Mouse (Mus musculus) liver, embryonic 15.5 days (tissue): ENCODE results near the gene Nynrin. TPM values are rescaled to one million over a fixed set of nuclear protein-coding genes. Genes with fewer than 3 reads are reported as not detected.

ENCODE experiments used
- ATAC-seq: fragments of 200-750 bp; cut with Nextera tagmentation; 2 replicates; pipeline ENCODE4 v1.8.0; 2017; ENCODE audit warnings: moderate number of reproducible peaks, mild to moderate bottlenecking, moderate library complexity; ENCODE audit not compliant: insufficient read depth
- H3K27ac ChIP-seq: fragments of 300-500 bp; sonication (generic); replicated peaks from 2 replicates; pipeline ENCODE4 v1.5.1; 2015; ENCODE audit warnings: mild to moderate bottlenecking, inconsistent platforms
- H3K27me3 ChIP-seq: fragments of 300-500 bp; sonication (generic); 2 replicates; pipeline ENCODE4 v1.6.1; 2015; ENCODE audit warnings: mild to moderate bottlenecking, inconsistent platforms
- H3K36me3 ChIP-seq: fragments of 300-500 bp; sonication (generic); replicated peaks from 2 replicates; pipeline ENCODE4 v1.6.1; 2015; ENCODE audit warnings: moderate library complexity, mild to moderate bottlenecking, inconsistent platforms
- H3K4me1 ChIP-seq: fragments of 300-500 bp; sonication (generic); replicated peaks from 2 replicates; pipeline ENCODE4 v1.6.1; 2015; ENCODE audit warnings: inconsistent platforms
- H3K4me2 ChIP-seq: fragments of 300-500 bp; sonication (generic); 2 replicates; pipeline ENCODE4 v1.6.1; 2015; ENCODE audit warnings: moderate library complexity, mild to moderate bottlenecking, inconsistent platforms
- H3K4me3 ChIP-seq: fragments of 300-500 bp; sonication (generic); replicated peaks from 2 replicates; pipeline ENCODE4 v1.5.1; 2015; ENCODE audit warnings: mild to moderate bottlenecking, inconsistent platforms
- H3K9ac ChIP-seq: fragments of 300-500 bp; sonication (generic); 2 replicates; pipeline ENCODE4 v1.6.1; 2015; ENCODE audit warnings: moderate library complexity, mild to moderate bottlenecking, inconsistent platforms
- H3K9me3 ChIP-seq: fragments of 300-500 bp; sonication (generic); replicated peaks from 2 replicates; pipeline ENCODE4 v1.6.1; 2016; ENCODE audit warnings: inconsistent platforms
- WGBS: fragments of 180-500 bp; shearing (Covaris S2); methylation state at CpG from one replicate; pipeline ENCODE4 v1.1.7; 2015; ENCODE audit warnings: mixed read lengths; ENCODE audit not compliant: insufficient replicate concordance; 5-methylcytosine and 5-hydroxymethylcytosine counted together
- polyA plus RNA-seq: library from polyadenylated mRNA; unstranded; fragments of >200 nt; fragmentation: Nextera tagmentation; extraction: Ambion mirVana; gene quantifications from 2 replicates; pipeline ENCODE4 v1.2.1, GENCODE M21; 2015

Nynrin gene
- polyA plus RNA-seq, 1 experiment from 2014 or later = 2.0 TPM

DNA sequence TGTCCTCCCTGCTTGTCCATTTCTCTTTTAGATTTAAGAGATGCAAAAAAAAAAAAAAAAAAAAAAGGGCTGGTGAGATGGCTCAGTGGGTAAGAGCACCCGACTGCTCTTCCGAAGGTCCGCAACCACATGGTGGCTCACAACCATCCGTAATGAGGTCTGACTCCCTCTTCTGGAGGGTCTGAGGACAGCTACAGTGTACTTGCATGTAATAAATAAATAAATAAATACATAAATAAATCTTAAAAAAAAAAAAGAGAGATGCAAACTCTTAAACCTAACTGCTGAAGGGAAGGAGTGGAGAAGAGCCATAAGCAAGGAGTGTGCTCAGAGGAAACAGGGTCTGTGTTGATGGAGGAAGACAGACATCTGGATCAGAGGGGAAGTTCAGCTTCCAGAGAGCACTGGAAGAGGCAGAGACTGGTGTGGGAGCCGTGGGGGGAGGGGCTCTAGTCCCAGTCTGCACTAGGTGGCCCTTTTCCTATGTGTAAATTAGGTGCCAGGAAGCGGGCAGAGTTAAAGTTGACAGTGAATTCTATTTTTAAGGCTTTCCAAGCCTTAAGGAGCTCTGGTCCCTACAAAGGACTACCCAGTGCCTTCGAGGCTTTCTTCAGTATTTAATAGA is 24.6 kb downstream of the Nynrin start:
- H3K27me3 ChIP-seq = peaks cover 24% of the 10 kb centered on the region; the same call in 1 of the 2 replicates
- no peak overlapping the region for H3K4me2 ChIP-seq
- H3K9ac ChIP-seq = no peak overlapping the region
- no peak overlapping the region for H3K27ac ChIP-seq
- H3K36me3 ChIP-seq = no peaks in the 10 kb centered on the region
- no peak for ATAC-seq
- 16% methylated on average over 7 of the region's 7 CpGs for WGBS
- no peak overlapping the region for H3K4me3 ChIP-seq
- peaks cover 36% of the 10 kb centered on the region for H3K4me1 ChIP-seq
- H3K9me3 ChIP-seq = no peaks in the 10 kb centered on the region

- WGBS = 18% methylated on average over 1 of the region's 1 CpGs
- Histone ChIP-seq H3K27me3 (peaks cover 24% of the 10 kb centered on the region; the same call in 1 of the 2 replicates), H3K9ac (no peak overlapping the region), H3K9me3 (no peaks in the 10 kb centered on the region), H3K36me3 (no peaks in the 10 kb centered on the region), H3K4me1 (peaks cover 38% of the 10 kb centered on the region), H3K4me2 (no peak overlapping the region), H3K27ac (no peak overlapping the region), H3K4me3 (no peak overlapping the region)
- ATAC-seq = no peak
Observed at GRCm38 (mm10) chr14:55879623-55880022, 25.8 kb downstream of the Nynrin start.

GRCm38 (mm10) chr14:55880982-55881381 is 27.2 kb downstream of the Nynrin start:
- no peak overlapping the region for H3K9ac ChIP-seq
- peaks cover 47% of the 10 kb centered on the region for H3K4me1 ChIP-seq
- 45% methylated on average over 8 of the region's 8 CpGs for WGBS
- H3K4me3 ChIP-seq = no peak overlapping the region
- H3K4me2 ChIP-seq = no peak overlapping the region
- no peak for ATAC-seq
- H3K36me3 ChIP-seq = peaks cover under 1% of the 10 kb centered on the region; the same call in 1 of the 2 replicates
- peaks cover 16% of the 10 kb centered on the region; the same call in 1 of the 2 replicates for H3K27me3 ChIP-seq
- no peak overlapping the region for H3K27ac ChIP-seq
- H3K9me3 ChIP-seq = no peaks in the 10 kb centered on the region

- Histone ChIP-seq H3K9ac (no peak overlapping the region), H3K4me3 (no peak overlapping the region), H3K36me3 (peaks cover 13% of the 10 kb centered on the region), H3K27me3 (peaks cover 14% of the 10 kb centered on the region; the same call in 1 of the 2 replicates), H3K27ac (peak overlapping the region; percentile 75), H3K4me1 (peaks cover 60% of the 10 kb centered on the region), H3K9me3 (no peaks in the 10 kb centered on the region), H3K4me2 (peak overlapping the region; percentile 29)
- peak; percentile 57 for ATAC-seq
- 39% methylated on average over 6 of the region's 6 CpGs for WGBS
Observed at GRCm38 (mm10) chr14:55882171-55882641, 28.4 kb downstream of the Nynrin start.

DNA sequence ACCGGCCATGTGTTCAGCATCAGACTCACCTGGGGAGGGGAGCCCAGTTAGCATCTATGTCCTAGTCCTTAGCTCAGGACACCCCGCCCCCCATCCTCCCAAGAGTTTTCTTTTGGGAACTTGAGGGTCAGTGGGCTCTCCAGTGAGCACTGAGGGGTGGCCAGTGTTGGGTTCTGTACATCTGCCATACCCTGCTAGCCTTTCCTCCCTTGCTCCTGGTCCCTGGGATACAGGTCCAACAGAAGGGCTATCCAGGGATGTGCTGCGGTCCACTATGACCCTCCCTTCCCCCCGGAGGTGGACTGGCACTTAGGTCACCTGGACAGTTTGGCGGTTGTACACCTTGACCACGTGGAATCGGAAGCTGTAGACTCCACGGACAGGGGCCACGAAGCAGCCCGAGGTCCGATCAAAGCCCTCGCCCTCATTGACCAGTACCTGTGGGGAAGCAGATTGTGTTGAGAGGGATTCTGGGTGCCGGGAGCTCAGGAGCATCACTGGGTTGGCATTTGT is 29.4 kb downstream of the Nynrin start:
- Histone ChIP-seq H3K4me3 (no peak overlapping the region), H3K36me3 (peaks cover 23% of the 10 kb centered on the region), H3K27ac (peak overlapping the region; percentile 75), H3K9ac (no peak overlapping the region), H3K4me2 (no peak overlapping the region), H3K4me1 (peaks cover 54% of the 10 kb centered on the region), H3K9me3 (no peaks in the 10 kb centered on the region), H3K27me3 (0 out of 2 replicates have a peak, but pooled peaks cover 5% of the 10 kb centered on the region)
- 77% methylated on average over 13 of the region's 13 CpGs for WGBS
- ATAC-seq = no peak

DNA sequence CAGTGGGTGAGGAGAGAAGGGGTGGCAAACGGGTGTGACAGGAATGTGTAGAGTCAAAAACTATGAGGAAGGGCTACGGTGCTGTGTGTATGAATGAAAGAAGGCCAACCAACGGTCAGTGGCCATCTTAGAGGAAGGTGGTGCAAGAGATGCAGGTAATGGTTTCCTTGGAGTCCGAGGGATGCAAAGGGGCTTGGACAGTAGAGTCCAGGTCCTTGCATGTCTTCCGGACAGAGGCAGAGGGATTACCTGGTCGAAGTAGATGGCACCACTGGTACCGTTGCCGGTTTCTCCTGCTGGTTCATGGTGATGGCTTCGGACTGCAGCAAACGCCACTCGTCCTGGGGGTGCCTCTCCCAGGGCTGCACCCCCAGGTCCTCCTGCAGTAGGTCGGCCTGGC is 29.9 kb downstream of the Nynrin start:
- Histone ChIP-seq H3K4me3 (no peak overlapping the region), H3K4me1 (peaks cover 51% of the 10 kb centered on the region), H3K27ac (peak overlapping the region; percentile 93; the same call in 1 of the 2 replicates), H3K27me3 (0 out of 2 replicates have a peak, but pooled peaks cover under 1% of the 10 kb centered on the region), H3K36me3 (peaks cover 28% of the 10 kb centered on the region), H3K9ac (no peak overlapping the region), H3K4me2 (no peak overlapping the region), H3K9me3 (no peaks in the 10 kb centered on the region)
- no peak for ATAC-seq
- 78% methylated on average over 12 of the region's 12 CpGs for WGBS

DNA sequence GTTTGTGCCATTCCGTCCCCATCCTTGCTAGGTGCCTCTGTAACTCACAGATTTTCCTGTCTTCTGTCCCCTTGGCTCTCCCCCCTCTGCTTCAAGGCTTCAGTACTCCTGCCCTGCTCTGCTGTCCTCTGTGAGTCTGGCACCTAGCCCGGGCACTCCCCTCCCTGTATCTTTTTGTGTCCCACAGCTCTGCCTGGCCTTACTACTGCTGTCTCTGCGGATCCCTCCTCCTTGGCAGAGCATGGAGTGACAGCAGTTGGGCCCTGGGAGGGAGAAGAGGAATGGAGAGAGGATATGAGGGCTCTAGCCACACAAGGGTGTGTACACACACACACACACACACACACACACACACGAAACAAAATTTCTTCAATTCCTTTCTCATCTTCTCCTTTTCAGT is 30.4 kb downstream of the Nynrin start, which contains the start of gene Cbln3:
Gene Cbln3 (minus strand): TSS at position 227 of the 400 bp plus-strand sequence.
- Histone ChIP-seq H3K4me3 (peak within 1 kb of the TSS; percentile 85), H3K36me3 (peaks cover 33% of the 10 kb centered on the region), H3K27ac (peak within 1 kb of the TSS; percentile 93), H3K27me3 (no peaks in the 10 kb centered on the region), H3K4me2 (peak within 1 kb of the TSS; percentile 78), H3K4me1 (peaks cover 51% of the 10 kb centered on the region), H3K9ac (peak within 1 kb of the TSS; percentile 95), H3K9me3 (no peaks in the 10 kb centered on the region)
- ATAC-seq = no peak
- WGBS = 41% methylated on average over 4 of the region's 4 CpGs

DNA sequence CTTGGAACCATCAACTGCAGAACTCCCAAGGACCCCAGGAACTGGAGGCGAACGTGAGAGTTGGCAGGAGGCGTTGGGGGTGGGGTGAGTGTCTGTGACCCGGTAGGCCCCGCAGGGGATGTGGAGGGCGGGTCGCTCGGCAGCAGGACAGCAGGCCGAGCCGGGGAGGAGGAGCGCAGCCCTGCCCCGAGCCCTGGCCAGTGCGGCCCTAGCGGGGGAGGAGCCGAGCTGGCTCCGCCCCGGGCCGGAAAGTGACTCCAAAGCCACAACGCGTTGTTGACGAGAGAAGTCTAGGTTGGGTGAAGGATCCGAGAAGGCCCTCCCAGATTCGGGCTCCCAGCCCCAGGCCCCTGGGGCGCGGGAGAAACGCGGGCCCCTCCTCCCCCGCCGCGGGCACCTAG is 30.9 kb downstream of the Nynrin start, which contains the start of gene Khnyn:
Gene Khnyn (plus strand): TSS at position 235 of the 401 bp plus-strand sequence.
- under 1% methylated on average over 30 of the region's 30 CpGs for WGBS
- Histone ChIP-seq H3K27ac (peak within 1 kb of the TSS; percentile 93), H3K27me3 (no peaks in the 10 kb centered on the region), H3K36me3 (peaks cover 38% of the 10 kb centered on the region), H3K9me3 (no peaks in the 10 kb centered on the region), H3K9ac (peak within 1 kb of the TSS; percentile 95), H3K4me1 (peaks cover 51% of the 10 kb centered on the region), H3K4me3 (peak within 1 kb of the TSS; percentile 85), H3K4me2 (peak within 1 kb of the TSS; percentile 78)
- peak; percentile 86 for ATAC-seq

DNA sequence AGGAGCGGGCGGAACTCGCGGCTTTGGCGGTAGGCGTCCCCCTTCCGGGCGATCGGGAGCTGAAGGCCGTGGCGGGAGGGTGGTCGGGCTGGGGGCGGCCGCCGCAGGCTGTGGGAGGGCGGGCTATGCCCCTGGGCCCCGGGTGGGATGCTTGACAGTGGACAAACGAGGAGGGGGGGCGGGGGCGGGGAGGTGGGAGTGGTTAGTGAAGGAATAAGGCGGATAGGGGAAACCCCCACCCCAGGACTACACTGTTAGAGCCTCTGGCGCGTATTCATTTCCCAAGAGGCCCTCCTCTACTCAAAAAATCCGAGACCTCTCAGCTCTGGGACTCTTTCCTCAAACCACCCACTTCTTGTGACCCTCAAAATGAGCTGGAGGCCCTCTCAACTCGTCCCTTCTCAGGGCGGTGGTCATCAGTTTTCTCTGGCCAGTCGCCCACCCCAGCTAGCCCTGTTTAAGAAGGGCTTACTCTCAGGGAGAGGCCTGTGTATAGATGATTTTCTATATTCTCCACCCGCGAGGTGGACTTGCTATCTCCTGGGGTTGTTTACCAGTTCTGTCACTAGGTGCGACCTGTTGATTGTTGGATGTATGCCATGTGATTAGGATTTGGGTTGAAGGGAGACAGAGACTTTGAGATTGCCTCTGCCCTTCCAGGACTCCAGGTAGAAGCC is 31.4 kb downstream of the Nynrin start:
- peak overlapping the region; percentile 95 for H3K9ac ChIP-seq
- peaks cover 43% of the 10 kb centered on the region for H3K36me3 ChIP-seq
- peak overlapping the region; percentile 93 for H3K27ac ChIP-seq
- under 1% methylated on average over 29 of the region's 30 CpGs for WGBS
- H3K4me3 ChIP-seq = peak overlapping the region; percentile 85
- no peaks in the 10 kb centered on the region for H3K27me3 ChIP-seq
- ATAC-seq = peak; percentile 30
- no peaks in the 10 kb centered on the region for H3K9me3 ChIP-seq
- peak overlapping the region; percentile 78 for H3K4me2 ChIP-seq
- peaks cover 48% of the 10 kb centered on the region for H3K4me1 ChIP-seq

DNA sequence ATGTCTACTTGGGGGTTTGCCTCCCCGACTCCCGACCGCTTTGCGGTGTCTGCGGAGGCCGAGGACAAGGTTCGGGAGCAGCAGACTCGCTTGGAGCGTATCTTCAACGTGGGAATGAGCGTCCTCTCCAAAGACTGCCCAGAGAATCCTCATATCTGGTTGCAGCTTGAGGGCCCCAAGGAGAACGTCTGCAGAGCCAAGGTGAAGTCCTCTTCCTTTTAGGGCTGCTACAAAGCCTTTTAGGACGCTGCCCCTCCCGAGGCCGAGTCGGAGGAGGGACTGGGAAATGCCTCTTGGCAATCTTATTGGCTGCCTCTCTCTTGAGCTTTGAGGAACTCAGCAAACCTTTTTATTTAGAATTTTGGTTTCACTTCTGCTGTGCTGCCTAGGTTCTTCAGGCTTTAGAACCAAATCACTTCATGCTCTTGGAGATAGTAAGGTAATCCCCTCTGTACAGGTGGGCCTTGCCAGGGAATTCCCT is 32.0 kb downstream of the Nynrin start:
- Histone ChIP-seq H3K27ac (peak overlapping the region; percentile 93), H3K9ac (peak overlapping the region; percentile 95), H3K4me3 (peak overlapping the region; percentile 85), H3K27me3 (no peaks in the 10 kb centered on the region), H3K4me1 (peaks cover 48% of the 10 kb centered on the region), H3K9me3 (no peaks in the 10 kb centered on the region), H3K4me2 (peak overlapping the region; percentile 78), H3K36me3 (peaks cover 49% of the 10 kb centered on the region)
- no peak for ATAC-seq
- WGBS = 2% methylated on average over 16 of the region's 16 CpGs
